Mouse (Mus musculus): ENCODE measurements around the gene Ttll13.

Gene Ttll13

DNA sequence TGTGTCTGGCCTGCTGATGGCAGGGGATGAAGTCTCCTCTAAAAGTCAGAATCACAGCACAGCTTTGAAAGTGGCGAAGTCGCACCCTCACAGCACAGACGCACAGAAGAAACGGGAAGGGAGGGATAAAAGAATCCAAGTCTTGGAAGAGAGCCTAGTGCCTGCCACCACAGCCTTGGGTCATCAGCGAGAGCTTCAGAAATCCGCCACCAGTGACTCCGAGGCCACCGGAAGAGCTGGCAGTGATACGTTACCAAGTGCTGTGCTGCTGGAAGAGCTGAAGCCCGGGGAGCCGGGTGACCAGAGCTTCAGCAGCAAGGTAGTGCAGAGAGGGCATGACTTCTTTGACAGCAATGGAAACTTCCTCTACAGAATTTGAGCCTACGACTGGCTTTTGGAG, 18.4 kb downstream of the Ttll13 start:
- DNase-seq (ENCODE audit: low spot score in 2 of 2): no peak

DNA sequence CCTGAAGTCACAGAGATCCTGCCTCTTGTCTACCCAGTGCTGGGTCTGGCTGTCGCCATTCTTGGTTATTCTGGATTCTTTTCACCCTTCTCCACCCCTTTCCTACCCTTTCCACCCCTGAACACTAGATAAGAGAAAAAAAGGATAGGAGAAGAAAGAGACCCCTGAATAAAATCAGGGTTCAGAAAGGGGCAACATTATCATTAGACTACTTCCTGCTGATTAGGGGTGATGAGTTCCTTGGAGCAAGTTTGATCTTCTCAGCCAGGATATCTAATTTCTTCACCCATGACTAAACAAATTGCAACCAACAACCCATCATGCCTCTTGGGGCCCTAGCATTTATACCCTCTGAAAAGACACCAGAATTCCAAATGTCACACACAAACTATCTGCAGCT, 21.6 kb downstream of the Ttll13 start:
- no peak for DNase-seq (ENCODE audit: low spot score in 2 of 2)

DNA sequence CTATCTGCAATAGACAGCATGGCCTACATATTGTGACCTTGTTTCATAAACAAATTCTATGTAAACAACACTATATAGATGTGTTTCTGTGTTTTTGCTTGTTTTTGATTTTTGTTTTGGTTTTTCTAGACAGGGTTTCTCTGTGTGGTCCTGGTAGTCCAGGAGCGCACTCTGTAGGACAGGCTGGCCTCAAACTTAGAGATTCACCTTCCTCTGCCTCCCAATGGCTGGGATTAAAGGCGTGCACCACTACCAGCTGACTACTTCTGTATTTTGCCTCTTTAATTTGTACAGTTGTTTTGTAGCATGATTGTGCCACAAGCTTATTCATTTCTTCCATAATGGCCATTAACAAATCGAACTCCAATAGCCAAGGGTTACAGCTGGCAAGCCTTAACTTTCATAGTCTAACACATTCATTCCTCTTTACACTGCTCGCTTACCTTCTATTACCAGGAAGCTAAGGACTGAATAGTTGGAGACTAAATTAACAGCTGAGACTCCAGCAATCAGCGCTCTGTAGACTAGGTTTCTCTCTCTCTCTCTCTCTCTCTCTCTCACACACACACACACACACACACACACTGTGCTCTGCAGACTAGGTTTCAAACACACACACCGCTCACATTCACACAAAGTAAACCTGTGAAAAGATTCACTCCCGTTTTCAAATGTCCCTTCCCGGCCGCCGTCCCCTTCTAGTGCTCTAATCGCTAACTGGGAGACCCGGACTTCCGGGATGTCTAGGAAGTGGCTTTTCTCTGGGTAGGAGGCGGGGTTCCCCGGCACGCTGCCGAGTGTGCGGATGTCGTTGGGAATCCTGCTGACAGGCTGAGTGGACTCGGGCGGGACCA, 22.9 kb downstream of the Ttll13 start, which contains the start of gene Vps33b:
TSS of gene Vps33b (plus strand) at position 753 of the 854 bp plus-strand sequence.
- DNase-seq (ENCODE audit: low spot score in 2 of 2): peak; percentile 93 to 95

DNA sequence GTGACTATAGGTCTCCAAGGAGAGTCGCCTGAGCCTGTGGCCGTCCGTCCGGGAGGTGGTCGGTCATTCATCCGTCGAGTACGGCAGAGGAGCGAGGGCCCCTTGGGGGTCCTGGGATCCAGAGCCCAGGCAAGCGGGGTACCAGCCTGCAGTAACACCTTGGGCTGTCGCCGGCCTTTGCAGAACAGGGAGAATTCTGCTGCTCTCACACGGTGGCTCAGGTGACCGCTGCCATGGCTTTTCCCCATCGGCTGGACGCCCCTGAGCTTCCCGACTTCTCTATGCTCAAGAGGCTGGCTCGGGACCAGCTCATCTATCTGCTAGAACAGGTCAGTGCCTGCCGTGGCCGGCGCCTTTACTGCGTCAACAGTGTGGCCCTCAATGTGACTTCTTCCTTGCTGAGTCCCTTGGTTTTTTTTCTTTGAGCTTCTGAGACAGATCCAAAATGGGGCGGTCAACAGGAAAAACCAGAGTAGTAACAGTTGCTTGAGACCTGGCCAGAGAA, 23.6 kb downstream of the Ttll13 start:
- peak in 1 of 2 experiments; percentile 56 for DNase-seq (ENCODE audit: low spot score in 2 of 2)

DNA sequence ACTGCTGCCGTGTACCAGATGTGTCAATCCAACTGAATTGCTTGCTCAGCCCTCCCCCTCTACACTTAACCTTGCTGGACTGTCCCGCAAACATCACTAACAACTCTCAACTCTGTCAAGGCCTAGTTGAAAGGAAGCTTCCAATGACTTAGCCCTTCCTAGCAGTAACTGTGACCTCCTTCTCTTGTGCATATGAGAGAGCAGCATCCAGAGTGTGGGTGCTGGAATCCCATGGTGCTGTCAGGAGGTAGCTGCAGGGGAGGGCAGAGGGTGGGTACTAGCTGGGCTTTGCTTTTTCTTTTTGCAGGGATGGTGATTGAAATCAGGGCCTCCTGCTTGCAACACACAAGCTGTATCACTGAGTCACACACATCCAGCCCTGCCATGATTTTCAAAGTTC, 27.3 kb downstream of the Ttll13 start:
- DNase-seq (ENCODE audit: low spot score in 2 of 2): no peak

DNA sequence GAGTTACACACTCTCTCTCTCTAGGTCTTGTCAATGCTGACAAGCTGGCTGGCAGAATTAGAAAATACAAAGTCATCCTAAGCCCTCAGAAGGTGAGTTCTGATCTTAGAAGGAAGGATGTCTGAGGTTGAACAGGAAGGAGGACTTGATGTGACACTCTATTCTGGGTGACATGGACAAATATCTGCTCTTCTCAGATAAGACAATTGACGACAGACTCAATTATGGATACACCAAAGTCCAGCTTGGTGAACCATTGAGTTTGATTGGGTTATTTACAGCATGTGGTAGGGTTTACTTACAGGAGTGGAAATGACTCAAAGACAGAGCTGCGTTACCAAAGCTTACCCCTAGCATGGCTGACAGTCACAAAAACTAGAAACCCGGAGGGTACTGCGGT, 30.2 kb downstream of the Ttll13 start:
- DNase-seq (ENCODE audit: low spot score in 2 of 2): no peak

DNA sequence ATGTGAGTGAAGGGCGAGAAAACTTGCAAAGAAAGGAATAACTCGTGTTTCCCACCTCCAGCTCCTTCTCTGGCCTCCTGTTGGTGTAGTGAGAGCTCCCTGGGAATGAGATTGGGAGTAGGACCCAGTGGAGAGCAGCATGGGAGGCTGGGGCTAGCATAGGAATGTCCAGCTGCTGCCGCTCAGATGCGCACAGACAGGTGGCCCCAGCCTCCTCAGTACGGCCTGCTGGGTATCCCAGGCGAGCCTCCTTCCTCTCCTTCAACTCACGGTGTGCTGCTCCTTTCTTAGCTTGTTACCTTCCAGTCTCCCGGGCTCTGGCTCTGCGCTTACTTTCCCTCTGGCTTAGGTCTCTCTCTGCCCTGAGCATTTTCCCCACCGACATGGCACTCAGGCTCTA, 33.9 kb downstream of the Ttll13 start:
- DNase-seq (ENCODE audit: low spot score in 2 of 2): no peak

DNA sequence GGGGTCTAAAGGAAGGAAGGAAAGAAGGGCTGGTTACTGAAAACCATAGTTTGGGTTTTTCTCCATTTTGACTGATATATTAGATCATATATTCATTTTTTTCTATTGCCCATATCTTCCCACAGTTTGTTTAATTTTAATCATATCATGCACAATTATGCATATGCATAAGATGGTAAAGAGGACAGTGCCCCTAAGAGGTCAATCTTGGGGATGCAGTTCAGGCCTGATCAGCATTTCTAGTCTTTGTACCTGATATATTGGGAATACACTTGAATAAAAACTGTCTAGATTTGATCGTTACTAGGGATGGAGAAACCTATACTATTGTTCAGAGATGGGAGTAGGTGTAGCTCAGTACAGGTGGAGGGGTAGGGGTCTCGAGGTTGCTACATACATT, 34.8 kb downstream of the Ttll13 start:
- DNase-seq (ENCODE audit: low spot score in 2 of 2): no peak

DNA sequence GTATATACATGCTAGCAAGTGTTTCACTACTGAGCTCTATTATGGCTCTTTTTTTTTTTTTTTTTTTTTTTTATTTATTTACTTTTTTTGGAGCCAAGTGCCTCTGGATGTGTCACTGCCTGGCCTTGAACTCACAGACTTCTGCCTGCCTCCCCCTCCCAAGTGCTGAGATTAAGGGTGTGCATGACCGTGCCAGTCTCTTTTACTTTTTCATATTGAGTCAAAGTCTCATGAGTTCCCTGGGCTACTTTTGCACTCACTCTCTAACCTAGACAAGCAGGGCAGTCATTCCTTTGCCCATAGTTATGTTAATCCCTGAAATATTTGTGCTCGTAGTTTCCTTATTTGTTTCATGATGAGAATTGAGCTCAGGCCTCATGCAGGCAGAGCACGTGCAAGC, 35.5 kb downstream of the Ttll13 start:
- DNase-seq (ENCODE audit: low spot score in 2 of 2): no peak

DNA sequence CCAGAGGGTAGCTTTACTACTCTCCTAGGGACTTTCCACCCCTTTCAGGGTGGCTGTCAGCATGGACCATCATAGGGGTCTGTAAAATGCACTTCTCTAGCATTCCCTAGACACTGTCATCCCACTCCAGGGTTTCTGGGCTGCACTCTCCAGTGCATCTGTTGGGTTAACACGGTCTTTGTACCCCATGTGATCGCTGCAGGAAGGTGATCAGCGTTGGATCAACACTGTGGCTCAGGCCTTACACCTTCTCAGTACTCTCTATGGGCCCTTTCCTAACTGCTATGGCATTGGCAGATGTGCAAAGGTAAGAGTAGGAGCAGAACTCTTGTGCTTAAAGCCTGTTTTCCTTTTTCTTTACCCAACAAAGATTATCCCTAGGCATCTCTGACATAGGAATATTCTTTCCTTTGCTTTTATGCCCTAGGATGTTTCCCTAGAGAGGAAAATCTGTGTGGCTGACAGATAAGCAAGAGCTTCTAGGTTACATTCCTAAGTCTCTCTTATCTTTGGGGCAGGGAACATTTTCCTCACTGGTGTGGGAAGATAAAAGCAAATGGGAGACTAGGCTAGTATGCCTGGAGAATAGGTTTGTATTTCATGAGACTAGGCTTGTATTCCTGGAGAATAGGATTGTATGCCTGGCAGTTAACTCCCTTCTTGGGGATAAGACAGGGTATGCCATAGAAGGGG, 37.2 kb downstream of the Ttll13 start:
- no peak for DNase-seq (ENCODE audit: low spot score in 2 of 2)

DNA sequence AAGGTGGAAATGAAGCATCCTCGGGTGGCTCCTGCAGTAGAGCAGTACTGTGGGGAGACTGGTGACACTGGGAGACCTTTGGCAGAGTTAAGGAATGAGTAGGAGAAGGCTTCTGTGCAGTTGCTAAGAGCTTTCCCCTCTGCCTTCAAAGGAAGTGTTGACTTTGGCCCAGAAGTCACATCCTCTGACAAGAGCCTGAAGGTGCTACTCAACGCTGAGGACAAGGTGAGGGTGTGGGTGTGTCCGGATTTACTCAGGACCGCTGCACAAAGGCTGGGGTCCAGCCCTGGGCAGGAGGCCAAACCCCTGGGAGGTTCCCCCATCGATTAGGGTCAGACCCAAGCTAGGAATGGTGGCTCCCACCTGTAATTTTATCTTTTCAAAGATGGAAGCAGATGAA, 38.2 kb downstream of the Ttll13 start:
- DNase-seq (ENCODE audit: low spot score in 2 of 2): no peak

DNA sequence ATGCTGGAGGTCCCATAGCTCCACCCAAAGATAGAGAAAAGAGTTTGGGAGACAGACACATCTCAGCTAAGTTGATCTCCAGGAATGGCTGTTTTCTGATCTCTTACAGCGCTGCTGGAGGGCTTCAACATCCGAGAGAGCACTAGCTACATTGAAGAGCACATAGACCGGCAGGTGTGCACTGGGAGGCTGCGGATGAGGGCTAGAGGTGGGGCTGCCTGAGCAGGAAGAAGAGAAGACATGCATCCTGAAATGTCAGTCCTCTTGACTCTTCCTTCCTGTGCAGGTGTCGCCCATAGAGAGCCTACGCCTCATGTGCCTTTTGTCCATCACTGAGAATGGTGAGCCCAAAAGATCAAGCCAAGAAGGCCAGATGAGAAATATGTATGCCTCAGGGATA, 39.5 kb downstream of the Ttll13 start:
- DNase-seq (ENCODE audit: low spot score in 2 of 2): no peak

DNA sequence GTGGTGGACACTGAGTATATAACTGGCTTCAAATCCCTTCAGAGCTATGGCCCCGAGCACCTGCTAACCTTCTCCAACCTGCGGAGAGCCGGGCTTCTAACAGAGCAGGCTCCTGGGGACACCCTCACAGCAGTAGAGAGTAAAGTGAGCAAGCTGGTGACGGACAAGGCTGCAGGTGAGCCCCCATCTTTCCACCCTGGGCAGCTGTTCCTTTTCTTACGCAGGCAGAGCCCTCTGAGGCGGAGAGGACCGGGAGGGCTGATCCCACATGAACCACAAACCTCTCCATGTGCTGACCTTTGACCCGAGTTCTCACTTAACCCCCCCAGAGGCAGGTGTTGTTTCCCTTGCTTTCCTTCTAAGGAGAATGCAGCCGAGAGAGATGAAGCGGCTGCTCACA, 41.6 kb downstream of the Ttll13 start:
- DNase-seq (ENCODE audit: low spot score in 2 of 2): no peak

DNA sequence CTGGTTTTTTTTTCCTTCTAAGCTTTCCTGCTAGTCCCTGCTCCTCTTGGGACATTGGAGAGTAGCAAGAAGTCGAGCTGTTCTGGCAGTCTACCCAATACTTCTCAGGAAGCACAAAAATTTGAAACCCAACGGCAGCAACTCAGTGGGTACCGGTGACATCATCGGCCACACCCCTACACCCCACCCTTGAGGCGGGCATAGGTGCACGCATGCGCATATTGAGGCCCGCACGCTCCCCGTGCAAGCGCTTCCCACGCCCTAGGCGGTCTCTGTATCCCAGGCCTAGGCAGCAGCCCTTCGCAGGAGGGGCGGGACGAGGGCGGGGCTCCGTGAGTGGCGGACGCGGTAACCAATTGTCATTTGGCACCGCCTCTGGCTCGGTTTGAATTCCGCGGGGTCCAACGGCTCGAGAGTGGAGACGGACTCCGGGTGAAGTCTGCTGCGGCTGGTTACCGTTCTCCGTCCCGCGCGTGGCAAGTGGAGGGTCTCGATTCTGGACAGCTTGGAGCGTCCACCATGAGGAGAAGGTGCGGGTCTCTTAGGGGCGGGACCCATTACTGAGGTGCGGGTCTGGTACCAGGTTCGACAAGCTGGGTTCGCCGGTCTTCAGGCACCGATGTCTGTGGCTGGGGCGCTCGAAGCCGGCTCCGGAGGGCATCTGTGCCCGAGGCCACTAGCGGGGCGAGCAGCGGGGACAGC, 48.0 kb downstream of the Ttll13 start, which contains the start of gene Prc1:
TSS of gene Prc1 (plus strand) at position 389 of the 702 bp plus-strand sequence.
- peak; percentile 99 for DNase-seq (ENCODE audit: low spot score in 2 of 2)

DNA sequence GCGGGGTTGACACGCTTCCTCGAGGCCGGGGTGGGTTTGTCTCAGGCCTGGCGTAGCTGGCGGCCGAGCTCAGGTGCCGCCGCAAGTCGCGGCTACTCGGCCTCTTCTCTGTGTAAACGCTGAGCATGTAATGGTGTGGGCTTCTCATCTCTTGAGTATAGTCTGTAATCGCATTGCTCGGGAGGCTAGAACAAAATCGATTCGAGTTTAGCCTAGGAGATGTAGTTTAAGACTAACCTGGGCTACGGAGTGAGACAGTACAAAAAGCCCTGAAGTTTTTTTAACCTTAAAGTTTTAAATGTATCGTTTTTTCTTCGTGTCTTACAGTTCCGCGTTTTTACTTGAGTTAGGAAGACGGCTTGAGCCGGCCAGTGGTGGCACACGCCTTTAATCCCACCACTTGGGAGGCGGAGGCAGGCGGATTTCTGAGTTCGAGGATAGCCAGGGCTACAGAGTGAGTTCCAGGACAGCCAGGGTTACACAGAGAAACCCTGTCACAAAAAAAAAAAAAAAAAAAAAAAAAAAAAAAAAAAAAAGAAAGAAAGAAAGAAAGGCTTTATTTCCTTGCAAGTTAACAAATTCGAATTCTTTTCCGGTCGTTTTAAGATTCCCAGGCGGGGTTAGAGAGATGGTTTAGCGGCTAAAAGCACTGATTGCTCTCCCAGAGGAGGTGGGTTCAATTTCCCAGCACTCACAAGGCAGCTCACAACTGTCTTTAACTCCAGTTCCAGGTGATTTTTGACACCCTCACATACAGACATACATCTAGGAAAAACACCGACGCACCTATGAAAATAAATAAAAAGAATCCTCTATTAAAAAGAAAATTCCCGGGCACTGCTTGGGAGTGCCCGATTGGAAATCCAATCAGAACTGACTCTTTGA, 48.8 kb downstream of the Ttll13 start:
- no peak for DNase-seq (ENCODE audit: low spot score in 2 of 2)

DNA sequence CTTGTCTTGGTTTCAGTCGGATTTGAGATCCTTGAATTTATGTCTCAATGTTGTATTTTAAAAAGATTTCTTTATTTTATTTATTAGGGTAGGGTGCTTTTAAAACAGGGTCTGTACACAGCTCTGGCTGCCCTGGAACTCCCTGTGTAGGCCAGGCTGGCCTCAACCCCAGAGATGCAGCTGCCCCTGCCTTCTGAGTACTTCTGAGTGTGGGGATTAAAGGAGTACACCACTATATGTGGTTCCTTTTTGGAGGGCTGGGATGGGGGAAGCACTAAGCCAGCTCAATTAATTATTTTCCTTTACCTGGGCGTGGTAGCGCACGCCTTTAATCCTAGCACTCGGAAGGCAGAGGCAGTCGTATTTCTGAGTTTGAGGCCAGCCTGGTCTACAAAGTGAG, 50.3 kb downstream of the Ttll13 start:
- DNase-seq (ENCODE audit: low spot score in 2 of 2): no peak

DNA sequence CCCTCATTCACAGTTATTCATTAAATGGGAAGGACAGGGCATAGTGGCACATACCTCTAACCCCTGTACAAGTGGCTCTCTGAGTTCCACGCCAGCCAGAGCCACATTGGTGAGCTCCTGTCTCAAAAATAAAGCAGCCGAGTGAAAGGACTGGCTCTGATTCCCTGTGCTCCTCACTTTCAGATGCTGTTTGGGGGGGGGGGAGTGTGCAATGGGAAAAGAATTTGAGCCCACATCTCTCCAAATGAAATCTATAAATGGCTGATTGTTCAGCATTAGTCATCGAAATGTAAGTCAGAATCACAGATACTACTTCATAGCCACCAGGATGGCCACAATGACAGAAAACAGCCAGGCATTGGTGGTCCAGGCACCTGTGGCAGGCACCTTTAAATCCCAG, 50.9 kb downstream of the Ttll13 start:
- no peak for DNase-seq (ENCODE audit: low spot score in 2 of 2)

DNA sequence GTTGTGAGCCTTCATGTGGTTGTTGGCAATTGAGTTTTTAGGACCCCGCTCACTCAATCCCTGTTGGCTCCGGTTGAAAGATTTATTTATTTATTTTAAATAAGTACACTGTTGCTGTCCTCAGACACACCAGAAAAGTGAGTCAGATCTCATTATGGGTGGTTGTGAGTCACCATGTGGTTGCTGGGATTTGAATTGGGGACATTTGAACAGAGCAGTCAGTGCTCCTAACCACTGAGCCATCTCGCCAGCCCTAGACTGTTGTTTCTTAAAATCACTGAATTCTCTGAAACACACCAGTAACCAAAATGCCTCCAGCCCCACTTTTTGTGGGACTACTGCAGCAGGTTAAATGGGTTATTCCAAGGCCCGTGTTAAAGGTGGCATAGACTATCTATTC, 52.6 kb downstream of the Ttll13 start:
- no peak for DNase-seq (ENCODE audit: low spot score in 2 of 2)

DNA sequence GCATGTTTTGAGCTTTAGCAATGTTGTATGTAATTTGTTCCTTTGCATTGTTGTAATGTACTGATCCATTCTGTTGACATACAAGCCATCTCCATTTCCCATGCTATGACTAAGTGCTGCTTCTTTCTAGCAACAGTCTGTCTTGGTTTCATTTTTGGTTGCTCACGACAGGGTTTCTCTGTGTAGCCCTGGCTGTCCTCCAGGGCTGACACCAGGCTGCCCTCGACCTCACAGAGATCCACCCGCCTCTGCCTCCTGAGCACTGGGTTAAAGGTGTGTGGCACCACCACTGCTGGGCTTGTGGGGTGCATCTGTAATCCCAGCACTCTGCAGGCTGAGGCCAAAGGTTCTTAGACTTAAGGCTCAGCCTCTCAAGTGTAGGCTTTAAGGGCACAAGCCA, 53.4 kb downstream of the Ttll13 start:
- no peak for DNase-seq (ENCODE audit: low spot score in 2 of 2)

DNA sequence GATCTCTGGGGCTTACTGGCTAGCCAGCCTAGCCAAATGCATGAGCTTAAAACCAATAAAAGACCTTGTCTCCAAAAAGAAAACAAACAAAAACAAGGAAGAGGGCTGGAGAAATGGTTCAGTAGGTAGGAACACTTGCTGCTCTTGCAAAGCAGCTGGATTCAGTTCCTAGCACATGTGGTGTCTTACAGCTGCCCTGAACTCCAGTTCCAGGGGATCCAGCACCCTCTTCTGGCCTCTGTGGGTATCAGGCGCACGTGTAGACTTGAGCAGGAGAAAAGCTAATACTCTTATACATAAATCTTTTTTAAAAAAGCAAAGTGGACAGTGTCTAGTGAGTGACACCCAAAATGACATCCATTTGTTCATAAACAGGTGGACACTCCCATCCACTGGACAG, 55.3 kb downstream of the Ttll13 start:
- no peak for DNase-seq (ENCODE audit: low spot score in 2 of 2)

DNA sequence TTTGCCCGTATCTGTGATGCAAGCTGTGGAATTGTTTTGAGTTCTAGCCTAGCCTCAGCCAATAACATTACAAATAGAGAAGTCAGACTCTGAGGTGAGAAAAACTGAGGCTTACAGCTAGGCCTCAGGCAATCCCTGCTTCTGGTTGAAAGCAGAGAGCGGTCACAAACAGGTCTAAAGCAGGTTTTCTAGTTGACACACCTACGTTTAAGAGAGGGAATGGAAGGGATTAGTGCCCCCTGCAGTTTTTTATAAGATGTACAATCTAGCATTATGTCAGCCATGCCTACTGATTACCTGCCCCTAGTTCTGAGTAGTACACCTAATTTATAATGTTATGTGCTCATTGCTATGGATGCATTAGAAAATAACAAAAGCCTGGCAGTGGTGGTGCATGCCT, 61.6 kb downstream of the Ttll13 start:
- no peak for DNase-seq (ENCODE audit: low spot score in 2 of 2)

All from urinary bladder, postnatal 36 days (tissue).